Mouse (Mus musculus) stomach, embryonic 16.5 days (tissue): Measurements from ENCODE around the gene Mtcl1. TPM values are rescaled to one million over a fixed set of nuclear protein-coding genes. Genes with fewer than 3 reads are reported as not detected.

Source experiments
- ATAC-seq: fragments of 200-750 bp; cut with Nextera tagmentation; 2 replicates; pipeline ENCODE4 v1.8.0; 2017; ENCODE audit warnings: moderate number of reproducible peaks, moderate TSS enrichment; ENCODE audit not compliant: insufficient read depth, low FRiP score
- H3K27ac ChIP-seq: fragments of 300-500 bp; sonication (generic); 2 replicates; pipeline ENCODE4 v1.5.1; 2014; ENCODE audit warnings: low read length
- H3K27me3 ChIP-seq: fragments of 300-500 bp; sonication (generic); 2 replicates; pipeline ENCODE4 v1.6.1; 2014; ENCODE audit warnings: low read length, control low read depth, mixed read lengths; ENCODE audit not compliant: control insufficient read depth, insufficient read depth
- H3K36me3 ChIP-seq: fragments of 300-500 bp; sonication (generic); 2 replicates; pipeline ENCODE4 v1.6.1; 2014; ENCODE audit warnings: low read length; ENCODE audit not compliant: control insufficient read depth, insufficient read depth
- H3K4me1 ChIP-seq: fragments of 300-500 bp; sonication (generic); 2 replicates; pipeline ENCODE4 v1.6.1; 2014; ENCODE audit warnings: low read length, control low read depth, mixed read lengths; ENCODE audit not compliant: control insufficient read depth, insufficient read depth
- H3K4me2 ChIP-seq: fragments of 300-500 bp; sonication (generic); 2 replicates; pipeline ENCODE4 v1.6.1; 2014; ENCODE audit warnings: low read depth, low read length, mixed read lengths
- H3K4me3 ChIP-seq: fragments of 300-500 bp; sonication (generic); replicated peaks from 2 replicates; pipeline ENCODE4 v1.5.1; 2014; ENCODE audit warnings: mild to moderate bottlenecking, low read length
- H3K9ac ChIP-seq: fragments of 300-500 bp; sonication (generic); 2 replicates; pipeline ENCODE4 v1.6.1; 2014; ENCODE audit warnings: low read length
- H3K9me3 ChIP-seq: fragments of 300-500 bp; sonication (generic); replicated peaks from 2 replicates; pipeline ENCODE4 v1.6.1; 2016; ENCODE audit warnings: low read length, control low read depth; ENCODE audit not compliant: control insufficient read depth
- WGBS: fragments of 180-500 bp; shearing (Covaris S2); extraction: QIAGEN DNeasy Blood & Tissue Kit; methylation state at CpG from one replicate; pipeline ENCODE4 v1.1.7; 2014; 5-methylcytosine and 5-hydroxymethylcytosine counted together
- polyA plus RNA-seq: library from polyadenylated mRNA; unstranded; fragments of >200 nt; fragmentation: Nextera tagmentation; extraction: Ambion mirVana; gene quantifications from 2 replicates; pipeline ENCODE4 v1.2.1, GENCODE M21; 2015

Mtcl1 gene
- polyA plus RNA-seq, 1 experiment from 2014 or later: 6.1 TPM

DNA sequence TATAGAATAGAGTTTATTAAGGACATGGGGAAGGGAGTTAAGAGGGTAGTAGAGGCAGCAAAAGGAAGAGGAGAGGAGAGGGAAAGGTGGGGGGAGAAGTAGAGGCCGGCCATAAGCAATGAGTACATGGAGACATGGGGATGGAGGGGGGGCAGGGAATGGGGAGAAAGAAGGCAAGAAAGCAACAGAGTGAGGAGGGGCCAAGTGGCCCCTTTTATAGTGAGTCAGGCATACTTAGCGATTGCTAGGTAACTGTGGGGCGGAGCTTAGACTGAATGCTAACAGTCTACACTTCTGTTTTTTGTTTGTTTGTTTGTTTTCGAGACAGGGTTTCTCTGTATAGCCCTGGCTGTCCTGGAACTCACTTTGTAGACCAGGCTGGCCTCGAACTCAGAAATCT is 31.7 kb upstream of the Mtcl1 start:
- Histone ChIP-seq H3K9me3 (no peaks in the 10 kb centered on the region), H3K9ac (no peak overlapping the region), H3K36me3 (no peaks in the 10 kb centered on the region), H3K4me1 (0 out of 2 replicates have a peak, but pooled peaks cover 5% of the 10 kb centered on the region), H3K4me3 (no peak overlapping the region), H3K4me2 (no peak overlapping the region), H3K27ac (no peak overlapping the region), H3K27me3 (peaks cover 6% of the 10 kb centered on the region; the same call in 1 of the 2 replicates)
- WGBS: 78% methylated on average over 4 of the region's 5 CpGs
- no peak for ATAC-seq

DNA sequence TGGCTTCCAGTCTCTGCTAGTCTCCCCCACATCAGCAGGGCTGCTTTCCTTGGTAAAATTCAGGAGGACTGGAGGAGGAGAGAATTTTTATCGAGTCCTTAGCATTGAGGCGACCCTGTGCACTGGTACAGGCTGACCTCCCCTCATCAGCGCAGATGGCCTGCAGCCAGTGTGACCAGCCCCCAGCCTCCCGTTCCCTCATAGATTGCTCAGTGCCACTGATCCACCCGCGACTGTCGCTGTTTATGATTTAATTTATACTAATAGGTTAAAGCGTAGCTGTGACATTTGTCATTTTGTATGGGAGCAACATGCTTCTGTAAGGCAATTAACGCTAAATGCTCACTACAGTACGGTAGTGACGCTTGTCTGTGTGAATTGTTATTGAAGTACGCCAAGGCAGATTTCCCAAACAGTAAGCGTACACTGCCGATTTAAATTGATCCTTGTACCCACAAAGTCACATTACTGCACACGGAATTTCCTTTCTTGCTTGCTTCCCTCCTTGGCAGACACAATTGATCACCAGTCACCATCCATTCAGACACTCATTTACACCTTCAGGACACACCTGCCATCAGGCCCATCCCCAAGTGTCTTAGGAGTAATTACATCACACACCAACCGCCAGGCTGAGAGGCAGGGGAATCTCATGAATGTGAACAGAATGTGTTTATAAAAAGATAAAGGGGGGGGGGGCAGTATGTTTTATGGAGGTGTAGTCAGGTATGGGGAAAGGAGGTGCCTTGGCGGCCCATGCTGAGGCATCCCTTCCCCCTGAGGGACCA is 31.1 kb upstream of the Mtcl1 start:
- H3K9ac ChIP-seq: no peak overlapping the region
- peaks cover 6% of the 10 kb centered on the region; the same call in 1 of the 2 replicates for H3K27me3 ChIP-seq
- no peaks in the 10 kb centered on the region for H3K36me3 ChIP-seq
- 40% methylated on average over 17 of the region's 17 CpGs for WGBS
- no peak for ATAC-seq
- 0 out of 2 replicates have a peak, but pooled peaks cover 5% of the 10 kb centered on the region for H3K4me1 ChIP-seq
- no peaks in the 10 kb centered on the region for H3K9me3 ChIP-seq
- H3K4me2 ChIP-seq: peak overlapping the region; percentile 39
- no peak overlapping the region for H3K27ac ChIP-seq
- H3K4me3 ChIP-seq: no peak overlapping the region

- Histone ChIP-seq H3K4me3 (peak overlapping the region; percentile 16; the same call in 1 of the 2 replicates), H3K27ac (no peak overlapping the region)
- ATAC-seq: peak; percentile 65; the same call in 1 of the 2 replicates
These were observed 30.4 kb upstream of the Mtcl1 start for GRCm38 (mm10) chr17:66479813-66480490.

DNA sequence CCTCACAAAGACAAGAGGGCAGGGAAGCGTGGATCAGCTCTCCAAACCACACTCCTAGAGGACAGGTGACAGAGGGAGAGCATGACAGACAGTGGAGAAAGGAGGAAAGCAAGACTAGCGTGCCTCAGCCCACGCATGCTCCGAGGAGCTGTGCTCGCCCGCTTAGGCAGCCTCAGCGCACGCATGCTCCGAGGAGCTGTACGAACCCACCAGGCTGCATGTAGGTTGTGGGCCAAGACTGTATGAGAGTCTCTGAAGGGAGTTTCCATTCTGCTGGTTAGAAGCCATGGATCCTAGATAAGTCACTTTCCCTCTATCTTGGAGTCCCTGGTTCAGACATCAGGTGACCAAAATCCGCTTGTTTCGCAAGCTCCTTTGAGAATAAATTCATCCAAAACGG is 29.8 kb upstream of the Mtcl1 start:
- no peak overlapping the region for H3K27ac ChIP-seq
- peak overlapping the region; percentile 39 for H3K4me2 ChIP-seq
- peaks cover 6% of the 10 kb centered on the region; the same call in 1 of the 2 replicates for H3K27me3 ChIP-seq
- H3K36me3 ChIP-seq: no peaks in the 10 kb centered on the region
- H3K4me3 ChIP-seq: peak overlapping the region; percentile 16; the same call in 1 of the 2 replicates
- no peak overlapping the region for H3K9ac ChIP-seq
- WGBS: 26% methylated on average over 13 of the region's 13 CpGs
- ATAC-seq: peak; percentile 57; the same call in 1 of the 2 replicates
- H3K9me3 ChIP-seq: no peaks in the 10 kb centered on the region
- 0 out of 2 replicates have a peak, but pooled peaks cover 5% of the 10 kb centered on the region for H3K4me1 ChIP-seq

More at GRCm38 (mm10) chr17:66479813-66480490, 30.4 kb upstream of the Mtcl1 start:
- WGBS: 22% methylated on average over 21 of the region's 21 CpGs
- peak overlapping the region; percentile 39 for H3K4me2 ChIP-seq
- H3K9ac ChIP-seq: 0 out of 2 replicates have a peak overlapping the region, but pooled peaks have one; percentile 2
- peaks cover 6% of the 10 kb centered on the region; the same call in 1 of the 2 replicates for H3K27me3 ChIP-seq
- no peaks in the 10 kb centered on the region for H3K36me3 ChIP-seq
- H3K9me3 ChIP-seq: no peaks in the 10 kb centered on the region
- 0 out of 2 replicates have a peak, but pooled peaks cover 5% of the 10 kb centered on the region for H3K4me1 ChIP-seq

GRCm38 (mm10) chr17:66473205-66473604 is 23.7 kb upstream of the Mtcl1 start:
- WGBS: 88% methylated on average over 1 of the region's 1 CpGs
- H3K4me1 ChIP-seq: no peaks in the 10 kb centered on the region
- no peak overlapping the region for H3K9ac ChIP-seq
- no peak overlapping the region for H3K4me2 ChIP-seq
- no peaks in the 10 kb centered on the region for H3K27me3 ChIP-seq
- H3K9me3 ChIP-seq: no peaks in the 10 kb centered on the region
- H3K27ac ChIP-seq: no peak overlapping the region
- H3K4me3 ChIP-seq: no peak overlapping the region
- no peak for ATAC-seq
- no peaks in the 10 kb centered on the region for H3K36me3 ChIP-seq

GRCm38 (mm10) chr17:66471775-66472174 is 22.2 kb upstream of the Mtcl1 start:
- WGBS: 37% methylated on average over 5 of the region's 5 CpGs
- ATAC-seq: no peak
- Histone ChIP-seq H3K9ac (no peak overlapping the region), H3K4me3 (no peak overlapping the region), H3K36me3 (no peaks in the 10 kb centered on the region), H3K27ac (no peak overlapping the region), H3K27me3 (no peaks in the 10 kb centered on the region), H3K4me1 (no peaks in the 10 kb centered on the region), H3K9me3 (no peaks in the 10 kb centered on the region), H3K4me2 (no peak overlapping the region)

DNA sequence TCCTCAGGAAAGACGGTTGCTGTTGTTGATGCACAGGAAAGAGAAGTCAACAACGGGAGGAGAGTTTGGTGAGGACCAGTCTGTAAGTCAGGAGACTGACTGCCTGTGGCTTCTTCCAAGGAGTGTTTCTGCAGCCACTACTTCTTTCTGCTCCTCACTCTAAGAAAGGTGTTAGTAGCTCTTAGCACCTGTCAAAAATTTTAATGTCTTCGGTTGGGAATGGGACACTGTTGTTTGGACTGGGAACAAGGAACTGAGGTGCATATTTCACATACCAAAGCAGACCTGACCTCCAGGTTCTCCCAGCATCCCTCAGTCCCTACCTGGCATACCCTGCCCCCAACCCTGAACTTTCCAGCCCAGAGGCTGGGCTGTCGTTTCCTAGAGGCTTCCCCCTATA is 21.7 kb upstream of the Mtcl1 start:
- Histone ChIP-seq H3K27me3 (no peaks in the 10 kb centered on the region), H3K9me3 (no peaks in the 10 kb centered on the region), H3K4me3 (no peak overlapping the region), H3K4me1 (no peaks in the 10 kb centered on the region), H3K27ac (no peak overlapping the region), H3K9ac (no peak overlapping the region), H3K4me2 (no peak overlapping the region), H3K36me3 (no peaks in the 10 kb centered on the region)
- no peak for ATAC-seq
- 58% methylated on average over 4 of the region's 4 CpGs for WGBS

GRCm38 (mm10) chr17:66470020-66470419 is 20.5 kb upstream of the Mtcl1 start:
- H3K9ac ChIP-seq: no peak overlapping the region
- no peak overlapping the region for H3K27ac ChIP-seq
- WGBS: 51% methylated on average over 8 of the region's 8 CpGs
- no peaks in the 10 kb centered on the region for H3K4me1 ChIP-seq
- H3K4me2 ChIP-seq: no peak overlapping the region
- no peak overlapping the region for H3K4me3 ChIP-seq
- H3K36me3 ChIP-seq: no peaks in the 10 kb centered on the region
- H3K9me3 ChIP-seq: no peaks in the 10 kb centered on the region
- no peak for ATAC-seq
- H3K27me3 ChIP-seq: no peaks in the 10 kb centered on the region

GRCm38 (mm10) chr17:66457278-66457677 is 7.7 kb upstream of the Mtcl1 start:
- no peaks in the 10 kb centered on the region for H3K4me1 ChIP-seq
- no peaks in the 10 kb centered on the region for H3K36me3 ChIP-seq
- WGBS: 100% methylated on average over 1 of the region's 1 CpGs
- H3K9ac ChIP-seq: no peak overlapping the region
- ATAC-seq: no peak
- no peaks in the 10 kb centered on the region for H3K27me3 ChIP-seq
- H3K27ac ChIP-seq: no peak overlapping the region
- H3K4me2 ChIP-seq: no peak overlapping the region
- no peaks in the 10 kb centered on the region for H3K9me3 ChIP-seq
- no peak overlapping the region for H3K4me3 ChIP-seq
